Mouse (Mus musculus) CH12.LX (cell line): ENCODE measurements around the gene Cyp2d10. TPM values are rescaled to one million over a fixed set of nuclear protein-coding genes. Genes with fewer than 3 reads are reported as not detected.
"Not testable (repeated sequence)": the region's sequence is repeated elsewhere in the genome, so short reads cannot be mapped to it uniquely, and the experiment has no call there.

ENCODE experiments used
- DNase-seq: peaks from one replicate; pipeline ENCODE4 v3.0.0-alpha.2; 2013; ENCODE audit errors: extremely low read depth
- H3K27ac ChIP-seq: 2 replicates; pipeline ENCODE4 v1.5.1; 2012; ENCODE audit warnings: low read depth, mild to moderate bottlenecking, control low read depth, moderate library complexity; ENCODE audit not compliant: insufficient read depth
- H3K27me3 ChIP-seq: replicated peaks from 2 replicates; pipeline ENCODE3; 2012; ENCODE audit warnings: inconsistent platforms
- H3K36me3 ChIP-seq, 2 experiments: replicated peaks in 1 of 2; 2 replicates each; pipeline versions ENCODE3 to v1.6.1; 2012; ENCODE audit warnings: inconsistent platforms in 1 of 2, low read length in 1 of 2, mild to moderate bottlenecking in 1 of 2, mixed read lengths in 1 of 2, moderate library complexity in 1 of 2; ENCODE audit not compliant: control insufficient read depth in 1 of 2, insufficient read depth in 1 of 2
- H3K4me1 ChIP-seq, 2 experiments: 2 replicates each; pipeline ENCODE4 v1.6.1; 2012; ENCODE audit warnings: inconsistent platforms in 1 of 2, moderate library complexity in 1 of 2; ENCODE audit not compliant: insufficient read depth in 2 of 2, control insufficient read depth in 1 of 2
- H3K4me2 ChIP-seq: 2 replicates; pipeline ENCODE4 v1.6.1; 2012; ENCODE audit warnings: low read depth, mild to moderate bottlenecking, control low read depth; ENCODE audit not compliant: poor library complexity, insufficient read depth, severe bottlenecking
- H3K4me3 ChIP-seq, 3 experiments: fragments of 150-350 bp in 1 of 3; sonication (generic) in 1 of 3; replicated peaks in 1 of 3; 2 replicates each; pipeline versions ENCODE3 to v1.5.1; 2011 to 2012; ENCODE audit warnings: low read depth in 2 of 3, low read length in 2 of 3, mild to moderate bottlenecking in 2 of 3, moderate library complexity in 2 of 3, control low read depth in 1 of 3, improper control_type of control experiment in 1 of 3, inconsistent platforms in 1 of 3, mixed read lengths in 1 of 3; ENCODE audit not compliant: poor library complexity in 1 of 3
- H3K79me2 ChIP-seq: replicated peaks from 2 replicates; pipeline ENCODE4 v1.6.1; 2012; ENCODE audit warnings: mild to moderate bottlenecking, moderate library complexity; ENCODE audit not compliant: control insufficient read depth, poor library complexity, insufficient read depth, severe bottlenecking; ENCODE audit errors: extremely low read depth
- H3K9ac ChIP-seq: 2 replicates; pipeline ENCODE4 v1.6.1; 2012; ENCODE audit warnings: low read depth, mild to moderate bottlenecking, control low read depth, moderate library complexity; ENCODE audit not compliant: insufficient read depth
- H3K9me3 ChIP-seq: replicated peaks from 2 replicates; pipeline ENCODE3; 2012; ENCODE audit warnings: low read length, inconsistent platforms, mixed read lengths
- BHLHE40 ChIP-seq: IDR thresholded peaks from 2 replicates; pipeline ENCODE4 v1.6.1; 2011; ENCODE audit warnings: mild to moderate bottlenecking, low read depth, low read length, improper control_type of control experiment
- HCFC1 ChIP-seq: IDR thresholded peaks from 2 replicates; pipeline ENCODE4 v1.6.1; 2012; ENCODE audit warnings: low read depth, mild to moderate bottlenecking, inconsistent platforms, low read length, improper control_type of control experiment
- IRF4 ChIP-seq: IDR thresholded peaks from 2 replicates; pipeline ENCODE4 v1.6.1; 2014; ENCODE audit warnings: low read depth, mild to moderate bottlenecking, inconsistent platforms, low read length, improper control_type of control experiment
- MAX ChIP-seq: IDR thresholded peaks from 2 replicates; pipeline ENCODE4 v1.6.1; 2011; ENCODE audit warnings: low read length, improper control_type of control experiment
- POLR2A ChIP-seq: IDR thresholded peaks from 2 replicates; pipeline ENCODE4 v1.6.1; 2011; ENCODE audit warnings: low read depth, mild to moderate bottlenecking, improper control_type of control experiment, low read length
- RAD21 ChIP-seq: IDR thresholded peaks from 2 replicates; pipeline ENCODE4 v1.6.1; 2011; ENCODE audit warnings: low read depth, mild to moderate bottlenecking, low read length, improper control_type of control experiment, moderate library complexity
- SIN3A ChIP-seq: IDR thresholded peaks from 2 replicates; pipeline ENCODE4 v1.6.1; 2012; ENCODE audit warnings: low read length, improper control_type of control experiment, inconsistent platforms
- SMC3 ChIP-seq: IDR thresholded peaks from 2 replicates; pipeline ENCODE4 v1.6.1; 2011; ENCODE audit warnings: low read depth, low read length, improper control_type of control experiment
- TCF12 ChIP-seq: IDR thresholded peaks from 2 replicates; pipeline ENCODE4 v1.6.1; 2014; ENCODE audit warnings: low read depth, mild to moderate bottlenecking, inconsistent platforms, low read length, improper control_type of control experiment
- USF1 ChIP-seq: IDR thresholded peaks from 2 replicates; pipeline ENCODE4 v1.6.1; 2014; ENCODE audit warnings: low read depth, mild to moderate bottlenecking, inconsistent platforms, low read length, improper control_type of control experiment
- ZMIZ1 ChIP-seq: IDR thresholded peaks from 2 replicates; pipeline ENCODE4 v1.6.1; 2012; ENCODE audit warnings: low read depth, mild to moderate bottlenecking, inconsistent platforms, low read length, improper control_type of control experiment
- dilution Hi-C: fragments of 300-500 bp; cut with MboI; formaldehyde crosslinking; loops from 2 replicates; pipeline ENCODE4 v1.14.3; 2020; ENCODE audit warnings: low sequenced_read_pairs; ENCODE audit not compliant: extremely low pct_unique_long_range_greater_than_20kb, extremely low pct_ligation_motif_present
- in situ Hi-C: fragments of 300-500 bp; cut with MboI; formaldehyde crosslinking; loops from 3 replicates; pipeline ENCODE4 v1.14.3; 2019; ENCODE audit warnings: low sequenced_read_pairs, low pct_ligation_motif_present, low pct_unique_long_range_greater_than_20kb, mixed read lengths
- polyA plus RNA-seq: library from polyadenylated mRNA; unstranded; fragments of >175 nt; gene quantifications from 2 replicates; pipeline ENCODE4 v1.2.1, GENCODE M21; 2012; ENCODE audit warnings: low read depth; ENCODE audit not compliant: insufficient read length
- total RNA-seq, 2 experiments: library from RNA; depleted of rRNA; stranded (reverse); fragments of 300-350 nt in 1 of 2; fragments of >200 nt in 1 of 2; gene quantifications; 2 replicates each; pipeline ENCODE4 v1.2.3; 2012 to 2014

Gene Cyp2d10
- total and polyA plus RNA-seq, 3 experiments: not detected

DNA sequence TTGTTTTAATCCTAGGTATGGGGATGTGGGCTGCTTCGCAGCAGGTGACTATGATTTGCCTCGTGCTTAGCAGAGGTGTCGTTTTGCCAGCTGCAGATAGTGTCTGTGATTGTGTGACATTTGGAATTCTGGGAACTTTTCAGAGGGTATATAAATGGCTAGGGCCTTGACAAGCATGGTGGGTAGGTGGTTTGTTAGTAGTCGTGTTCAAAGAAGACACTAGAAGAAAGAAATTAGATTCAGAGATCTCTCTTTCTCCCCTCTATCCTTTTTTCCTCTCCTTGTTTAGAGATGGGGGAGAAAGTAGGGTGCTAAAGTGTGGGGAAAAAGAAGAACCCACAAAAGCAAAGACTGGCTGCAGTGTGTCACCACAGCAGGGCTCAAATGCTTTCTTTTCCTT, 38.8 kb downstream of the Cyp2d10 start:
- Histone ChIP-seq H3K4me3 (no peak overlapping the region), H3K36me3 (no peaks in the 10 kb centered on the region), H3K79me2 (no peaks in the 10 kb centered on the region), H3K9ac (no peak overlapping the region), H3K27ac (no peak overlapping the region), H3K4me2 (no peak overlapping the region), H3K27me3 (peaks cover 26% of the 10 kb centered on the region), H3K4me1 (peaks cover 0 to 8% of the 10 kb centered on the region in 2 experiments; a peak in 2 of 4 replicates), H3K9me3 (no peaks in the 10 kb centered on the region)
- dilution Hi-C loops: no loop called here
- DNase-seq: no peak
- TF ChIP-seq MAX (no peak), IRF4 (no peak), SMC3 (no peak), USF1 (no peak), ZMIZ1 (no peak), BHLHE40 (no peak), HCFC1 (no peak), POLR2A (no peak), RAD21 (no peak), SIN3A (no peak), TCF12 (no peak)
- in situ Hi-C loops: no loop called here

DNA sequence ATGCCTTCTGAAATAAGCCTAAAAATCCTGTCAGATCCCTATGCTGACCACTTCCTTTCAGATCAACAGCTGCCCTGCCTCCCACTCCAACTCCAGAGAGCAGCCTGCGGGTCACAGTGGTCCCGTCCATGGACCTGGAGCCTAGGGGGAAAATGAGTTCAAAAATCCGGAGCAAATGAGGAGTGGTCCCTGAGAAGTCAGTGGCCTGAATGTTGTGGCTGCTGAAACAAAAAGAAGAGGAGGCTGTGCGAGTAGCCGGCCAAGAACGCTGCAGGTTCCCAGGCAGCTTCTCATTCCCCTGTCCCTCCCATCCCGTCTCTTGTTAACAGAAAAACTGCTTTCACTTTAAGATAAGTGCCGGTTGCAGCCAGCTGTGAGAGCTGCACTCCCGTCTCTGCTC, 42.4 kb downstream of the Cyp2d10 start:
- DNase-seq, dilution Hi-C loops, H3K9me3 ChIP-seq, H3K27ac ChIP-seq, H3K36me3 ChIP-seq, in situ Hi-C loops, H3K4me3 ChIP-seq, H3K79me2 ChIP-seq, H3K9ac ChIP-seq, H3K4me1 ChIP-seq, H3K27me3 ChIP-seq: not testable (repeated sequence)
- H3K4me2 ChIP-seq: peak overlapping the region; percentile 40; the same call in 1 of the 2 replicates

DNA sequence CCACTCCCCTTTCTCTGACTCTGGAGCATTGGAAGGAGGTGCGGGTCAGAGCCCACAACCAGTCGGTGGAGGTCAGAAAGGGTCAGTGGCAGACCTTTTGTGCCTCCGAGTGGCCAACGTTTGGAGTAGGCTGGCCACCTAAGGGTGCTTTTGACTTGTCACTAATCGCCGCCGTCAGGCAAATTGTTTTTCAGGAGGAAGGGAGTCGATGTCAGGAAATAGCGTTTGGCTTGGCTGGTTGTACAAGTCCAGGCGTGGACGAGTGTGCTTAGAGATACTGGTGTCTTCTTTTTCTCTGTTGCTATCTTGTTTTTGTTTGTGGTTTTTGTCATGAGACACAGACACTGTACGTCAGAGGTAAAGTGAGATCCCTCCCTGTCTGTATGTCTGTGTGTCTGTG, 43.2 kb downstream of the Cyp2d10 start:
- H3K27me3 ChIP-seq, H3K9me3 ChIP-seq, H3K36me3 ChIP-seq, H3K4me2 ChIP-seq, H3K4me1 ChIP-seq, H3K79me2 ChIP-seq, H3K4me3 ChIP-seq, DNase-seq, in situ Hi-C loops, H3K9ac ChIP-seq, H3K27ac ChIP-seq, dilution Hi-C loops: not testable (repeated sequence)
